Mouse (Mus musculus) mature B cell (primary cell): ENCODE measurements around the gene Dpy19l3.

ENCODE experiments used
- in situ Hi-C: fragments of 300-500 bp; cut with MboI; formaldehyde crosslinking; loops from 2 replicates; pipeline ENCODE4 v1.14.3; 2019

The Dpy19l3 gene

GRCm38 (mm10) chr7:35754033-35754885, at the start of gene Dpy19l3:
Gene Dpy19l3 (minus strand): TSS chr7:35754454.
- in situ Hi-C loops, result no loop called here

GRCm38 (mm10) chr7:35802906-35803595, 48.8 kb upstream of the Dpy19l3 start, which contains the start of gene Zfp507:
Gene Zfp507 (minus strand): TSS chr7:35803003.
- in situ Hi-C loops, result no loop called here

- in situ Hi-C loops, result no loop called here
Observed at GRCm38 (mm10) chr7:35802201-35802905, 48.1 kb upstream of the Dpy19l3 start.

- in situ Hi-C loops, result no loop called here
Observed at GRCm38 (mm10) chr7:35796123-35796522, 41.9 kb upstream of the Dpy19l3 start.

- in situ Hi-C loops, result no loop called here
Observed at GRCm38 (mm10) chr7:35794145-35794664, 40.0 kb upstream of the Dpy19l3 start.

GRCm38 (mm10) chr7:35792150-35792848, 38.0 kb upstream of the Dpy19l3 start:
- in situ Hi-C loops, result no loop called here

- in situ Hi-C loops, result no loop called here
Observed at GRCm38 (mm10) chr7:35790926-35791325, 36.7 kb upstream of the Dpy19l3 start.

- in situ Hi-C loops, result no loop called here
Observed at GRCm38 (mm10) chr7:35790201-35790600, 35.9 kb upstream of the Dpy19l3 start.

GRCm38 (mm10) chr7:35785579-35785978, 31.3 kb upstream of the Dpy19l3 start:
- in situ Hi-C loops, result no loop called here

GRCm38 (mm10) chr7:35782252-35782651, 28.0 kb upstream of the Dpy19l3 start:
- in situ Hi-C loops, result no loop called here

GRCm38 (mm10) chr7:35774127-35774526, 19.9 kb upstream of the Dpy19l3 start:
- in situ Hi-C loops, result no loop called here

- in situ Hi-C loops, result no loop called here
Observed at GRCm38 (mm10) chr7:35772347-35772746, 18.1 kb upstream of the Dpy19l3 start.

- in situ Hi-C loops, result no loop called here
Observed at GRCm38 (mm10) chr7:35771106-35771505, 16.9 kb upstream of the Dpy19l3 start.

GRCm38 (mm10) chr7:35770122-35770521, 15.9 kb upstream of the Dpy19l3 start:
- in situ Hi-C loops, result no loop called here

- in situ Hi-C loops, result no loop called here
Observed at GRCm38 (mm10) chr7:35764461-35764860, 10.2 kb upstream of the Dpy19l3 start.

GRCm38 (mm10) chr7:35761801-35762200, 7.5 kb upstream of the Dpy19l3 start:
- in situ Hi-C loops, result no loop called here

- in situ Hi-C loops, result no loop called here
Observed at GRCm38 (mm10) chr7:35759602-35760001, 5.3 kb upstream of the Dpy19l3 start.

- in situ Hi-C loops, result no loop called here
Observed at GRCm38 (mm10) chr7:35756510-35757440, 2.5 kb upstream of the Dpy19l3 start.

- in situ Hi-C loops, result no loop called here
Observed at GRCm38 (mm10) chr7:35754886-35755168, 573 bp upstream of the Dpy19l3 start.

GRCm38 (mm10) chr7:35753319-35754032, 778 bp downstream of the Dpy19l3 start:
- in situ Hi-C loops, result no loop called here
